Mouse (Mus musculus) right cerebral cortex, postnatal 10 days (tissue): ENCODE measurements around the gene Camta1.
A peak's percentile ranks its signal among the peaks of the same experiment; 100 is the strongest.

ENCODE experiments used
- DNase-seq, 2 experiments: peaks; one replicate each; pipeline ENCODE4 v3.0.0; 2021; ENCODE audit warnings: low spot score in 2 of 2

Camta1 gene

DNA sequence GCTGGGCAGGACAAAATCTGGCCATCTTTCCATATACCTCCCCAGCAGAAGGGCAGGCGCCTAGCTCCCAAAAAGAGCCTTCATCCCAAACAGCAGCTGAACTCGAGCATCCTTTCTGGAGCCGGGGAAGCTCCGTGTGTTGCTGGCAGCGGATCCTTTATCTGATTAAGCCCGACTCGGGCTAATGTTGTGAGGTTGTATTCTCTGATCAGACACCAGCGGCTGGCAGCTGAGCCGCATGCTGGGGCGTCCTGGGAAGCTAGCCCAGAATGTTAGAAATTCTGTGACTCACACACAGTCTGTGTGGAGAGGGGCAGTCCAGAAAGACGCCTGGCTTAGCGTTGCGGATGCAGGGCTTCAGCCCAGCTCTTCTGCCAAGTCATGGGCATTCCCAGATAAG is 586.4 kb downstream of the Camta1 start:
- DNase-seq = peak; percentile 87 to 89

DNA sequence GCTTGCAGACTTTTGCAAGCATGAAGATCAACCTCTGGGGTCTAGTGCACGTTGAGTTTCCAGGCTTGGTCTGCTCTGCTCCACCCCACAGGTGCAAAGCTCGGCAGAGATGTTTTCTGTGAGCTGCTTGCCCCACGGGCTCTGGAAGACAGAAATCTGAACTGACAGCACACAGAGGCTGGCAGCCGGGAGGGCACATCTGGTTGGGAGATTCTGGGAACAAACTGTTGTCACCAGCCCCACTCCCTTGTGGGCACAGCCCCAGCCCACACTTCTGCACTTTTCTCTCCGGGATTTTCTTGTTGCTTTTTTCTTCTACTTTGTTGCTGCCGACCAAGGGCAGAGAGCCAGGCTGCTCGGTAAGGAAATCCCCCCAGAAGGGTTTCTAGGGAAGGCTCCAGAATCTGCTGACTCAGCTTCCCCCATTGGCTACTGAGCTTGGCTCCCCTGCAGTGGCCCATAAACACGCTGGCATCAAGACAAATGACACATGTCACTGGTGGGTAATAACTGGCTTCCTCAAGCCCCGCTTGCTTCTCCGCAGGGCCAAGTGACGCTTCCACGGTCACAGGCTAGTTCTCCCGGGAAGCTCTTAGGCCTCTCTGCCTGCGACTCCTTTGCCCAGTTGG is 597.8 kb downstream of the Camta1 start:
- DNase-seq = peak; percentile 45 to 47

DNA sequence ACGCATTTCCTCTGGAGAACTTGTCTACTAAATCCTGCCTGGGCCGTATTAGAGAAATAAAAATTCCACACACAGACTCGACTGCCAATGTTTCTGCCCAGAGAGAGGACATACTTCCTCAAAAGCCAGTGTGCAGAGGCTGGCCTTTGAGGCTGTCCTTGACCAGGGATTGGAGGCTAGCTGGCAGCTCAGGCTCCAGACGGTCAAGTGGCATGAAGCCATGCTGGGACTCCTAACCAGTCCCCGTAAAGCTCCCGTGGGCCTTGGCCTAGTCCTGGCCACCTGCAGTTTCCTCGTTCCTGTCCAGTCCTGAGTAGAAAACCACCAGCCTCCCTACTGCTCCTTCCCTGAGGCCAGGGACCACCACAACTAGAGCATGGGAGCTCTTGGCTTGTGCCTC is 598.6 kb downstream of the Camta1 start:
- no peak for DNase-seq

DNA sequence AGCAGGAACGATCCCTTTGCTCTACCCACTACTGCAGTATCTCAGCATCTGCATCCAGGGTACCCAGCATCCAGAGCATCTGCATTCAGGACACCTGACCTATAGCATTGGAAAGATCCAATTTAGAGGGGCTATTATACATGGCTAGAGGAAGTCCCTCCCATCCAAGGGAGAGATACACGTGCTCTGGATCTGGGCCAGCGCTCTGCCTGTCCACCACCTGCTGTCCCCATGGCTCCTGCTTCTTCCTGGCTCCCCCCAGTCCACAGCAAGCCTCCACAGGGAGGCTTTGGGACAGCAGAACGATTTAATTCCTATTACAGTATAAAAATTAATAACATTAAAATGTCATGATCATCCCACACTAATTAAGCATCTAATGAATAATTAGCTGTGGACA is 605.1 kb downstream of the Camta1 start:
- no peak for DNase-seq

DNA sequence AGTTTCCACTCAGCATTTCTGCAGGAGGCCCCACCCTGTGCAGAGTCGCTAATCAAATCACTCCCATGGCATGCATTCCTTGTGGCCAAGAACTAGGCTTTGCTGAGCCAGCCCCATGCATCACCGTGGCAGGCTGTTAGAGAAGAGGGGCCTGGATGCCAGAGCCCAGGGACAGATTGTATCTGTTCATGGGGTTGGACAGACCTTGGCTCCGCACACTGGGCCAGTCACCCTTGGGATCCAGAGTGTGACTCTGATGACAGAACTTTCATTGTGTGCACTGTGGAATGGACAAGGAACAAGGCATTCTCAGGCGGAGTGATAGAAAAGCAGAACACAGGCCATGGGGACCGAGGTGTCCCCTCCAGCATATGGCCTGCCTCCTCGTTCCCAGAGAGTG is 610.9 kb downstream of the Camta1 start:
- DNase-seq = no peak

DNA sequence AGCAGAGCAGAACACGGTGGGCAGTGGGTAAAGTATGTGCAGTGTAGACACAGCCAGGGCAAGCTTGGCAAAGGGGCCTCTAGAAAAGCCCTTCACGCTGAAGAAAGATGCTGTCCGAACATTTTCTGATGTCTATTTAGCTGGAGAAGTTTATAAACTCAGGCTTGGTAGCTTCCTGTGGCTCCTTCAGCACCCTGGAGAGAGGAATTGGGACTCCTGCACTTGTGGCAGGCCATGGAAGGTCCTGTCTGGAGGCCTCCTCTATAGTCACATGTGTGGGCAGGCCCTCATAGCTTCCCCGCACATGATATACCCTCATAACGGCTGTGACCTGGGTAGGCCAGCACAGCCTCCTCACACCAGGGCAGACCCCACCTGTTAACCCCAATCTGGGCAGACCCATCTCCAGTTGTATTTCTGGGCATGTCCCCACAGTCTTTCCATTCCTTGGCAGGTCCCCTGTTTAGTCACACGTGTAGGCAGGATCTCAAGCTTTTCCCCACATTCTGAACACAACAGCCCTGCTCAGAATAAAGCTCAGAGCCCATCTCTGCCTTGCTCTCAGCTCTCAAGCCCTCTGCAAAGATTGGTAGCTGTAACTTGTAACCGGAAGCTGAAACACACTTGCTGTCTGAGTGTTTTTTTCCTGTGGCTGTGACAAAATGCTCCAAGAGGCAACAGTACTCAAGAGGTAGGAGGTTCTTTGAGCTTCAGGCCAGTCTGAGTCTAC is 616.4 kb downstream of the Camta1 start:
- no peak for DNase-seq

DNA sequence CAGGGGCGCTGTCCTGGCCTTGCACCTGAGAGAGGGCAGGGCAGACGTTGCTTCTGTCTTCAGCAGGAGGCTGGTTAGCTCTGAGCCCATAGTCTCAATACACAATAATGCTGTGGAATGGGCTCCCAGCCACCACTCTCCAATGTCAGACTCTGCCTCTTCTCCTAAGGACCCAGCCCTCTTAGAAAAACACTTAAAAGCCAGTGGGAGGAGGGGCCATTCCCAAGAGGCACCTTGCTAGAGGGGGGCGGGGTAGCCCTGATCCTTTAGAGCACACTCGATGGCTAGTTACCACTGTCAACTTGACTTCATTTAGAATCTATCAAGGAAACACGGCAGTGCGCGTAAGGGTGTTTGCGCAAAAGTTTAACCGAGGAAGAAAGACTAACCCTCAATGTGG is 618.2 kb downstream of the Camta1 start:
- no peak for DNase-seq

DNA sequence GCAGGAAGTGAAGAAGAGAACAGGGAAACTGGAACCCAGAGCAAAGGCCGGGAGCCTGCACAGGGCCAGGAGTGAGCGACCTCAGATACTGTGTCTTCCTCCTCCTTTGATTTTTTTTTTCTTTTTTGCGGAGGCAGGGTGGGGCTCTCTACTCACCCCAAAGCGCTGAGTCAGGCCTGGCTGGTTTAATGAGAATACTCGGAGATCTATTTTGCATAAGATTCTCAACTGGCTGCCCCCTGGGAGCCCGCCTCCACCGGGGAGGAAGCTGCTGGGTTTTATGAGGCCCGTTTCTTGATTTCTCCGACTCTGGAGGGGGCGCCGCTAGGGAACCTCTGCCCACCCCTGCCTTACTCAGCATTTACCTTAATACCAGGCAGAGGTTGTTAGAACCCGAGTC is 618.9 kb downstream of the Camta1 start:
- DNase-seq = no peak

DNA sequence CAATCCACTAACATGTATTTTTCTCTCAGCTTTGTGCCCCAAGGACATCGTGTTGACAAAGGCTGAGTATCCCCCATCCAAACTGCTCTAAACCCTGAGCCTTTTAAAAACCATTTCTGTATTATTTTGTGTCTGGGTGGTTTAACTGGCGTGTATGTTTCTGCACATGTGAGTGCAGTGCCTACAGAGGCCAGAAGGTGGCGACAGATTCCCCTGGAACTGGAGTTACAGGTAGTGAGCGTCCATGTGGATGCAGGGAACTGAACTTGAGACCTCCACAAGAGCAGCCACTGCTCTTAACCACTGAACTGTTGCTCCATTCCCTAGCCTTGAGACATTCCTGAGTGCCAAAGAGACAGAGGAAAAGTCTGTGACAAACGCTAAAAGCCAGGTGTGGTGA is 621.2 kb downstream of the Camta1 start:
- DNase-seq = no peak

DNA sequence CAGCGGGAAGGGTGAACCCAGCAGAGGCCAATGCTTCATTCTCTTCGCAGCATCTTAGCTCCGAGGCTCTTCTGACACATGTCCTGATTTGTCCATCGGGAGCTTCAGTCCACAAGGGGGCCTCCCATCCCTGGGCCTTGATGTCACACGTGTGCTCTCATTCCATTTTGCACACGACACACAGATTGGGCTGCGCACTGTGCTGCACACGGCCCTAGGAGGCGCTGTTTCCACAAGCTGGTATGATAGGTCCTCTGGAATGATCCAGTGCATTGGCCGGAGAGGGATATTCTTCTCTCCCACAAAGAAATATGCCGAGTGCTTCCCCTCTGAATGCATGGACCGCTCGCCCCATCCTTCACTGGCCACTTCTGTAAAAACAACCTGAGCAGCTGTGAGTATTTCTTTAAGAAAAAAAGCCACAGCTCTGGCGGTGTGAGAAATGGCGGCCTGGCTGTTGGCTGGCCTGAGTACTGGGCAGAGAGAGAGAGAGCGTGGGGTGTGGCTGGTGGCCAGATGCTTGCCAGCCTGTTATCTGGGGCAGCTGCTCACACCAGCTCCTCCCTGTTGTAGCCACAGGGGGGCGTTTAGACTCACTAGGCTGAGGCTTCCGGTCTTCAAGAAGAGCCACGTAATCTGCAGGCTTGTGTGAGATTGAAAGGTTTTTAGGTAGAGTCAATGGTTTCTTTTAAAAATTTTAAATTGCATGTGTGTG is 622.5 kb downstream of the Camta1 start:
- peak; percentile 40 to 44 for DNase-seq

DNA sequence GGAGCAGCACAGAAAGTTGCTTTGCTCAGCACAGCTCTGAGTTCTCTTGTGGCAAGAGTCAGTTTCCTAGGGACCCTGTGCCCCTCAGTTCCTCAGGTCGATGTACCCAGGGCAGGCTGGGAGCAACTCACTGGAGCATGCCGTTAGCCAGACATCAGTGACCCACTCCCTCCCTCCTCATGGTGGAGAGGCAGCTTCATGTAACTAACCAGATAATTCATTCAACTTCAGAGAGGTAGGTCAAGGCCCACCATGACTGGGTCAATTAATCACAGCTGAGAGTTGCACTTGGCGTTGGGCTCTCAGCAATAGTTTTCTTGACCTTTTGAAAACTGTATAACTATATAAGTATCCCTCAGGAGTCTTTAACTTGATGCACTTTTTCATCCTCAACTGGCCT is 624.2 kb downstream of the Camta1 start:
- DNase-seq = no peak

DNA sequence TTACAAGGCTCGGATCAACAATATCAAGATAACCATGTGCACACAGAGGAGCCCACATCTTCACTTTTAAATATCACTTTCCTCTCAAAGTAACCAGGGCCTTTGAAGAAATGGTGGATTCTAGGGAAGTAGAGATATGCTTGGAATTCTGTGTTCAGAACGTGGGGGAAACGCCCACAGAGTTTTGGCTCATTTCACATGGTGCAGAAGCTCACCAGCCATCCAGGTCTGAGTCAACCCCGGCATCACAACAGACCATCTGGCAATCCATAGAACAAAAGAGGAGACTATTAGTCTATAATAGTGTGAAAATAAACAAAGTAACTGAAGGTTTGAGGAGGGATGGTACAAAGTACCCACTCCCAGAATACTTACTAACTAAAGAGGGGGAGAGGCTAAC is 626.7 kb downstream of the Camta1 start:
- no peak for DNase-seq

DNA sequence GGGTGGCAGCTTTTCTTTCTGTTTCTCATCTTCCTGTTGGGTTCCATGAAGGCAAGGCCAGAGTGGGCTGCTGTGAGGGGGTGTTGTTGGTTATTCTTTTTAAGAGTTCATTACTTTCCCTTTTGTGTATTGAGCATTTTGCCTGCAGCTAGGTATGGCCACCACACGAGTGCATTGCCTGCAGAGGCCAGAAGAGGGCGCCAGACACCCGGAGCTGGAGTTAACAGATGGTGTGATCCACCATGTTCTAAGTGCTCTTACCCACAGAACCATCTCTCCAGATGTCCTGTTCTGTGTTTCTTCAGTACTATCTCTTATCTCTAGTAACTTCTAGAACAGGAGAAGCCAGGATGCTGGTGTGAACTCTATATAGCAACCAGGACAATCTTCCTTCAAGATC is 629.6 kb downstream of the Camta1 start:
- DNase-seq = no peak

DNA sequence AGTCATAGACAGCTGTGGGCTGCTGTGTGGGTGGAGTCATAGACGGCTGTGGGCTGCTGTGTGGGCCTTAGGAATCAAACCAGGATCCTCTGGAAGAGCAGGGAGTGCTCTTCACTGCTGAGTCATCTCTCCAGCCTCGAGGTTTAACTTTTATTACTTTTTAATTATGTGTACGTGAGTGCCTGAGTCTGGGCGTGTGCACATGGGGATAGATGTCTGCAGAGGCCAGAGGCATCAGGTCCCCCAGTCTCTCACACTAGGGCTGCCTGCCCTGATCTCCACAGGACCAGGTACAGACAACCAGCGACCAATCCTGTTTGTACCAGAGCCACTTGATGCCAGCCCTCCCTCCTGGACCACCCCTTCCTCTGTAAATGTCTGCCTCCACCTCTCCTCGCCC is 632.6 kb downstream of the Camta1 start:
- DNase-seq = no peak

DNA sequence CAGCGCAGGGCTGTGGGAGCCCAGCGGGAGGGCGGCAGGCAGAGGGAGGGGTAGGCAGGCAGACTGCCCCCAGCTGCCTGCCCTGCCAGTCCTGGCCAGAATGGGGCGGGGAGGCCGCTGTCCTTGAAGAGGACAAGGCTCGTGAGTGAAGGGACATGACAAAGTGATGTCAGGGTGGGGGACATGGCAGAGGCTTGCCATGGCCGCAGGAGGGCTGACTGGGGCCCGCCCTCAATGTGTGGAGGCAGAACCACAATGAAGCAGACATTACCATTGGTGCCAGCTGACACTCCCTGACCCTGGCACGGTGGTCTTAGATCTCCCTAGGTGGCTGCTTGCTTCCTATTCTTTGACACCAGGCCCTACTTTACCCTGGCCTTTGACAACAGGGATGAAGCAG is 635.2 kb downstream of the Camta1 start:
- DNase-seq = no peak

DNA sequence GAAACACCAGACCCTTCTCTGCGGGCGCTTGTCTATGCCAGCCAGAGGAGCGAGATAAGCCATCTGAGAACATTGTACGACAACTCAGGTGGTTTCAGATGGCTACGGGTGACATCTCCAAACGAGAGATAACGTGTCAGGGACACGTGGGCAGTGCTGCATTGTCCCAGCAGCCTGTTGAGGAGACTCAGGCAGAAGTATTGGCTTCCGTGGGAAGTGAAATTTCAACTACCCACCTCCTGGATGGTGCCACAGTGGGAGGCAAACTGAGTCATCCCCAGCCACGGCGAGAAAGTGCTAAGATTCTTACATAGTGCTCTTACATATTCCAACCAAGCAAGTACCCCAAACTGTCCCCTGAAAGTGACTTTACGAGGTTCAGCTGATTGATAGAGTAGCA is 637.7 kb downstream of the Camta1 start:
- DNase-seq = no peak

DNA sequence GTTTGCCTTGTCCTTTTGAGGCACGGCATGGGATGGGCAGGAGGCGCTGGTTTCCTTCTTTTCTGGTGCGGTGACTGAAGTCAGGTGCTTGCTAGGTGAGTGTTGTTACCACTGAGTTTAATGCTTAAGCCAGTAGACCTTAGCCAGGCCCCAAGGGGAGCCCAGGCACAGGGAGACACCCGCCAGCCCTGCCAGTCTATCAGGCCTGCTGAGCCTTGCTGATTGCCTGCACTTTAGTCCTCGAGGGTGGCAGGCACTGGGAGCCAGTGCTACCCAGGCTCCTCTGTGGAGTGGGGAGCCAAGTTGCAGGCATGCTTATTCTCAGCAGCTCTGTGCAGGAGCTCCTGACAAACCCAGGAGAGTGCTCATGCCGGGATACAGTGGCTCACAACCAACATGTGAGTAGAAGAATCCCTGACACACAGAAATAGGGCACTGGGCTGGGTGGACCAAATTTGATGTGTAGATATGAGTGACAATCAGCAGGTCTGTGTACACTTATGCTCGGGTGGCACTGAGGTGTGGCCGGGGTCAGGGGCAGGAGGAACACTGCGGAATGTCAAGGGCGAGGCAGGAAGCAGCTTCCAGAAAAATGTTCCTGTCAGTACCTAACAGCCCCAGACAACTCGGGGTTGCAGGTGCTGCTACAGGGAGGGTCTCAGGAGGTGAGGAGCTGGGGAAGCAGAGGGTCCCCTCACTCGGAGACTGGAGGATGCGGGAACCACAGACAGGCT is 638.2 kb downstream of the Camta1 start:
- no peak for DNase-seq

DNA sequence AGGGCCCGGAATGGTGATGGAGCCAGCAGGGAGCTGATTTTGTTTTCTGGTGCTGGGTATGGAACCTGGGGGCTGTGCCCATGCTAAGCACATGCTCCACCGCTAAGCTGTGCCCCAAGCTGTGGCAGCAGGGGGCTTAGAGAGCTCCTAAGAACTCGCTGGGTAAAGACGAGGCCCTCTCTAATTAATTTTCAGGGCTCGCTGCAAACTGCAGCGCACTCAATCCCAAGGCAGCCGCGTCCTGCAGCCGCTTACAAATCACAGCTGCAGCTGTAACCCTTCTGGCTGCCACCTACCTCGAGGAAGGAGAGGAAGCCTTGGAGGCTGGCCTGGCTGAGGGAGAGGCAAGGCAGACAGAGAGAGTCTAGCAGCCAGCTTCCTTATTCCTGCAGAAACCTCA is 639.0 kb downstream of the Camta1 start:
- no peak for DNase-seq

DNA sequence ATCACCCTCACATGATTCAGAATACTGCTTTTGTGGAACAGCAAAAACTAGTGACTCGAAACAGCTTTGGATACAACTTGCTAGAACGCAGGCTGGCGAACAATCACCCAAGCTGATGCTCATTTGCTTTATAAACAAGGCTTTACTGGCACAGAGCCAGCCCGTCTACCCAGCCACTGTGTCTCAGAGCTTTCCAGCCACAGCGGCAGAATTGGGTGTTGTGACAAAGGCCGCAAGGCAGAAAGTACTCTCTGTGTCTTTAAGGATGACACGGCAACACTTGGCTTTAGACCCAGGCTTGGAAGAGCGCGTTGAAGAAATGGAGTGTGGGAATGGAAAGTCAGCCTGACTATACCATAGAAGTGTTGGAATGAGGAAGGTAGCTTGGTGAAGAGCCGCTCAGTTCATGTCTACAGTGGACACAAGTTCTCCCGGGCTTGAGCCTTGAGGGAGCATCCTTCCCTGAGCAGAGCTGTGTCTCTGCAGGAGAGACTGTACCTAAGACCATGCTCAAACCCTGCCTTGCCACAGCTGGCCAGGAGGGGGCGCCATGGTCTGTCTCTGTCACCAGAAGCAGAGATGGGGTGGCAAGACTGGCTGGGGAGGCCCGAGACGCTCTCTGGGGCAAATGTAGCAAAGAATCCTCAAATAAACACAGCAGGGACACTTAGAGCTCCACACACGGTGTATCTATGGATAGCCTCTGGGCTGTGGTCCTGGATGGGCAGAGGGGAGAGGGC is 645.0 kb downstream of the Camta1 start:
- peak; percentile 71 to 72 for DNase-seq

DNA sequence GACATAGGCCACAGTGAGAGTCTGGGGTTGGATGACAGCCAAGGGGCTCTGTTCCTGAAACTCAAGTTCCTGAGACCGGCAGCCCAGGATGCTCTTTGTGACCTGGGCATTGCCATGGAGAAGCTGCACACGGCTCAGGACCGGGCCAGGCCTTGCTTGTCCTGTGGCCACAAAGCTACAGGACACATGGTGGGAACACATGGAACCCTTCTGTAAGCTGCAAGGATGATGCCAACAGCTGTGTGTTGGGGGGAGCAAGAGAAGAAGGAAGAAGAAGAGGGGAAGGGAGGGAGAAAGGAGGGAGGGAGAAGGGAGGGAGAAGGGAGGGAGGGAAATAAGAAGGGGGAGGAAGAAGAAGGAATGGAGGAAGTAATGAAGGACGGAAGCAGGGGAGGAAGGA is 645.8 kb downstream of the Camta1 start:
- no peak for DNase-seq

DNA sequence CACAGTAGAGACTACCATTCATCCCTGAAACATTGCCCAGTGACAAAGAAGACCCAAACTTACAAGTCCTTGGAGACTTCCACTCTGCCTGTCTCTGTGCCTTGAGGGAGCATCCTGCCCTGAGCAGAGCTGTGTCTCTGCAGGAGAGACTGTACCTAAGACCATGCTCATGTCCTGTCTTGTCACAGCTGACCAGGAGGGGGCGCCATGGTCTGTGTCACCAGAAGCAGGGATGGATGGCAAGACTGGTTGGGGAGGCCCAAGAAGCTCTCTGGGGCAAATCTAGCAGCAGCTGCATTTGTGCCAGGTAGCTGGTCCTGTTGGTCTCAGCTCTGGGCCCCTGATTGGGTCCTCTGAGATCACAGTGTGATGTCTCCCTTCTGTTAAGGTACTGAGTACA is 646.5 kb downstream of the Camta1 start:
- DNase-seq = peak in 1 of 2 experiments; percentile 46

DNA sequence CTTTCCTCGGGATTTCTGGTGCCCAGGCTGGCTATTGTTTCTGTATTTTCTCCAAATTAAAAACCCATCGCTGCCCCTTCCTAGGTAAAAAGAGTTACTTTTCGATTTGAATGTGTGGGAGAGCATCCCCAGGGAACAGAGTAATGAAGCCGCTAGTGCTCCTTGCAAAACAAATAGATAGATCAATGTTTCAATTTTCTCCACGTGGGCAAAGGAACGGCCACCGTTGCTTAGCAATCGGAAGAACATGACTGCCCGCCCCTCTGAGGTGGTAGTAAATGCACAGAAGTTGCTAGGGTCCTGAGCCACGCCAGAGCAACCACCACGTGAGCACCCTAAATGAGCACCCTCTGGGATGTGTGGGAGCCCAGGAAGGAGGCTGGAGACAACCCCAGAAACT is 648.2 kb downstream of the Camta1 start:
- no peak for DNase-seq
